Mouse (Mus musculus): ENCODE results near the gene Aifm1.
"Not testable (repeated sequence)": the region's sequence is repeated elsewhere in the genome, so short reads cannot be mapped to it uniquely, and the experiment has no call there.

Aifm1 gene

GRCm38 (mm10) chrX:48460496-48460895, 52.9 kb downstream of the Aifm1 start:
- DNase-seq (ENCODE audit: extremely low read depth, low read depth, low spot score): no peak

DNA sequence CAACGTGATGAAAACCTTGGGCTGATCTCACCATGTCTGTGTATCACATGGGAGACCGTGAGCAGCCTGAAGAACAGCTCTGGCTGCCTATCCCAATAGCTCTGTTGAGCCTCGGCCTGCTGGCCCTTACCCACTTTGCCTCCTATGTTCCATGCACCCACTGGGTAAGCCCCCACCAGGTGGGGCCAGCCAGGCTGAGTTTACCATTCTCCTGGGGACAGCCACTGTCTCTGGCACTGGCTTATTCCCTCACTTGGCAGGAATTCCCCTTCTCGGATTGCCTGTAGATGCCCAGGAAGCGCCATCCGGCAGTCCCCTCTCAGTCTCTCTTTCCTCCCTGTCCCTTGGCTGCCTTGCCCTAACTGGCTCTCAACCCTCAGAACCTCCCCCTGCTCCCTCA, 56.4 kb downstream of the Aifm1 start:
- no peak for DNase-seq (ENCODE audit: extremely low read depth, low read depth, low spot score)

DNA sequence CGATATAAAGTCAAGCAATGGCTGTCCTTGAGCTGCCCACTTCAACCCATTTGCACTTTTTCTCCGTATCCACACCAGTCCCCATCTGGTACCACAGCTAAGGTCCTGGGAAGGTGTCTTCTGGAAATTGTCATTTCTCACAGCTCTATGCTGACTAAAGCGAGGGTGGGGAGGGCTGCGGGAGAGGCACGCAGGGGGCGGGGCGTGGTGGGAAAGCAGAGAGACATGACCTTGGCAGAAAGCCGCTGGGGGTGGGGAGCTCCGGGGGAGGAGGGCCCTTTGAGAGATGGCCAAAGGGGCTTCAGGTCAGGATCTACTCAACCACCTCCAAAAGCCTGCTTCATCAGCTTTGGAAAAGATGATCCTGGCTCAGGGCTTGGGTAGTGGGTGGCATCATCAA, 58.3 kb downstream of the Aifm1 start:
- no peak for DNase-seq (ENCODE audit: extremely low read depth, low read depth, low spot score)

DNA sequence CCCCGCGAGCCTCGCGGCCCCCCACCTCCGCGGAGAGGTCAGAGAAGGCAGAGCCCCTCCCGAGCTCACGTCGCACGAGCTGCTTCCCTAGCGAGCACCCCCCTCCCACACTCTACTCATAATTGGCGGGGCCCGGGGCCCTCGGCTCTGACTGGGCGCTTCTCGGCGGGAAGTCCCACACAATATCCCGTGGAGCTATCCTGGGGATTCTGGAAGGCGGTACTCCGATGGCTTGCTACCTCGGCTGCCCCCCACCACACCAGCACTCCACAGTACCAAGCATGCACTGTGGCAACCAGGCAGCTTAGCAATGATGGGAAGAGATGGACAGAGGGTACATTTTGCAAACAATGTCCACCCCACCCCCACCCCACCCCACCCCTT, 58.9 kb downstream of the Aifm1 start:
- DNase-seq (ENCODE audit: extremely low read depth, low read depth, low spot score): no peak

DNA sequence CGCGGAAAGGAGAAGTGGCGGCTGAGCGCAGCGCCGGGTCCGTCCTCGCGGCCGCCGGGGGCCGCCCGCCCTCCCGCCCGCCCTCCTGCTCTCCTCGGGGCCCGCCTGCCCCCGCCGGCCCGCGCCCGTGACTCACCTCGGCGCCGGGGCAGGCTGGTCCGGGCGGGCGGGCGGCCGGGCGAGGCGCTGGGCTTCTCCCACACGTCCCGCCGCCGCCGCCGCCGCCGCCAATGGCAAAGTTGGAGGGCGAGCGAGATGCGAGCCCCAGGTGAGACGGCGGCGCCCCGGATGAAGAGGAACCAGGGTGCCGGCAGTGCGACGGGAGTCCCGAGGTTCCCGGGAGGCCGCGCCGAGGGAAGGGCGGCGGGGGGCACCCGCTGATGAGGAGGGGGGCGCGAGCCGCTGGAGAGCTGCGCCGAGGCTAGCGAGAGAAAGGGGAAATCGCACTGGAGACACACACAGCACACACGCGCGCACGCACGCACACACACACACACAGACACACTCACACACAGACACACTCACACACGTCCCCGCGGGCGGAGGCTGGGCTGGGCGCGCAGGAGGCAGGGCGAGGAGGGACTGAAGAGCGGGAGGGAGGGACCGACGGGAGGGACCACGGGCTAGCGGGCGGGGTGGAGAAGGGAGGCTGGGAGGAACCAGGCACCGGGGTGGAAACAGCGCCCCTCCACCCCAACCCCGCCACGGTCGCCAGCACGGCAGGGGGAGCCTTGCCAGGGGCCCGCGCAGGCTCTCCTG, 59.4 kb downstream of the Aifm1 start:
- DNase-seq (ENCODE audit: extremely low read depth, low read depth, low spot score): no peak

- DNase-seq (ENCODE audit: extremely low read depth, low read depth, low spot score): no peak
Observed at GRCm38 (mm10) chrX:48452931-48453673, 60.3 kb downstream of the Aifm1 start.

DNA sequence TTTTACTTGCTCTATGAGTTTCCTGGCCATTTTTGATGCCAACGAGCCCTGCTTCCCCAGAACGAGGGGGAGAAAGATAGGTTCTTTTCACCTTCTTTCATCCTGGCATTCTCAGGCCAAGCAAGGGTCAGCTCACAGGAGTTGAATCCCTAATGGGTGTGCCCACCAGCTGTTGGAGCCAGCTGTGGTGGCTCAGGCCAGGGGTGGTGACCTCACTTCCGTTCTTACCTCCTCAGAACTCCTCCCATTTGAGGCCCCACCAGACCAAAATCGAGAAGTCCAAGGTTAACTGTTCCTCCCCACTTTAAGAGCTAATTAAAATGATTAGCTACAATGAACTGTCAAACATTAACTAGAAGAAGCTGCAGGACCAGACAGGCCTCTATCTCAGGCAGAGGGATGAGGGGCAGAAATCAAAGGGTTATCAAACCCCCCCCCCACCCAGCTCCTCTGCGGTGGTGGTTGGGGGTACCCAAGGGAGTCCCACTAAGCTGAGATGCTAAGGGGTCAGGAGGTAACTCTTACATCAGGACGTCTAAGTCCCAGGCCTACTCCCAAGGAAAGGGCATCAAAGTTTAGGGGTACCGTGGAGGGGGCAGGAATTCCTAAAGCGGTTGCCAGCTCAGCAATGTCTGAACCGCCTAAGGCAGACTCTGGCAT, 61.0 kb downstream of the Aifm1 start:
- DNase-seq (ENCODE audit: extremely low read depth, low read depth, low spot score): no peak

- no peak for DNase-seq (ENCODE audit: extremely low read depth, low read depth, low spot score)
Observed at GRCm38 (mm10) chrX:48449646-48450045, 63.7 kb downstream of the Aifm1 start.

DNA sequence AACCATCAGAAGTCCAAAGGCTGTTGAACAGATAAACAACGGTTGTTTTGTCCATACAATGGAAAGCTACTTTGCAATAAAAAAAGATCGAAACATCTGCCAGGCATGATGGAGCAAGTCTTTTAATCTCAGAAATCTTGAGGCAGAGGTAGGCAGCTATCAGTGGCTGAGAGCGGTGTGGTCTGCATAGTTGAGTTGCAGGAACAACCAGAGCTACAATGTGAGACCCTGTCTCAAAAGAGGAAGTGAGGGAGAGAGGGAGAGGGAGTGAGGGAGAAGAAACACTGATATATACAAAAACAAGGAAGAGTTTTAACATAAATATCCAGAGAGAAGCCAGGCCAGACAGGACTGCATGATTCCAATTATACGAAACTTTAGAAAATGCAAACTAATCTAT, 68.7 kb downstream of the Aifm1 start:
- DNase-seq (ENCODE audit: extremely low read depth, low read depth, low spot score): no peak

DNA sequence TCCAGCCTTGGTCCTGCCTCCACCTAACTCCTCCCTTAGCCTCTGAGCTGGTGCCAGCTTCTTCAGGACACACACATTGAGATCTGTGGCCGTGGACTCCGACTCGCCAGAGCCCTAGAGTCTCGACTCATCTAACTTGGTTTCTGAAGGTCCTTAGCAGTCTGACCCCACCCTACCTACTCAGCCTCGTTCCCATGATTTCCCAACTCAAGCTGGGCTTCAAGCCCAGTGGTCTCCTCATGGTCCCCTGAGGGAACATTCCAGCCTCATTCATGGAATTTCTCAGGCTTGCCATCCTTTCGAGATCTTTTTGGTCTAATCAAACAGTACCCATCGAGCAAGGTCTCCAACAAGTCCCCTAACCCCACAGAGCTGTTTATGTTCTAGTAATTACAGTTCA, 71.4 kb downstream of the Aifm1 start:
- no peak for DNase-seq (ENCODE audit: extremely low read depth, low read depth, low spot score)

GRCm38 (mm10) chrX:48441548-48441947, 71.8 kb downstream of the Aifm1 start:
- no peak for DNase-seq (ENCODE audit: extremely low read depth, low read depth, low spot score)

DNA sequence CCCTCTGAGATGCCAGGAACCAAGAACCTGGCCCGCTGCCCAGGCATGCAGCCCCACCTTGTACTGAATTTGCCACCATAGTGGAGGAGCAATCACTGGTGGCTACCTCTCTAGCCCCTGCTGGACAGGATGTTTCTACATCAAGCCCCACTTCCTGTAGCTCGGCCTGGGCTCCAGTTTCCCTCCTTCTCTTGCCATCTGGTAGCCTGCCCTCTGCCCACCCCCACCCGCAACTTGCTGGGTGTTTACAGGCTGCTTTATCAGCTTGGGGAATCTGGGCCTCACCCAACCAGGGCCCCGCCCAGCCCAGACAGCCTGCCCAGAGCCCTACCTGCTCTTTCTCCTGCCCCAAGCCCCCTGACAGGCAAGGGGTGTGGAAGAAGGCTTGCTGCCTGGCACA, 74.3 kb downstream of the Aifm1 start:
- DNase-seq (ENCODE audit: extremely low read depth, low read depth, low spot score): no peak

DNA sequence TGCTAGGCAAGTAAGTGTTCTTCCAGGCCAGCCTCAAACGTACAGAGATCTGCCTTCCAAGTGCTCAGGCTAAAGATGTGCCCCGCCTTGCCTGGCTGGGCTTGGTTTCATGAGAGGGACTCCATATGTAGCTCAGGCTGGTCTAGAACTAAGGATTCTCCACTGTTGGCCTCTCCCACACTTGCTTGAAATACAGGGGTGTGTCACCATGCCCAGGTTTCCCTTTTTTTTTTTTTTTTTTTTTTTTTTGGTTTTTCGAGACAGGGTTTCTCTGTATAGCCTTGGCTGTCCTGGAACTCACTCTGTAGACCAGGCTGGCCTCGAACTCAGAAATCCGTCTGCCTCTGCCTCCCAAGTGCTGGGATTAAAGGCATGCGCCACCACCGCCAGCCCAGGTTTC, 77.3 kb downstream of the Aifm1 start:
- DNase-seq (ENCODE audit: extremely low read depth, low read depth, low spot score): not testable (repeated sequence)

DNA sequence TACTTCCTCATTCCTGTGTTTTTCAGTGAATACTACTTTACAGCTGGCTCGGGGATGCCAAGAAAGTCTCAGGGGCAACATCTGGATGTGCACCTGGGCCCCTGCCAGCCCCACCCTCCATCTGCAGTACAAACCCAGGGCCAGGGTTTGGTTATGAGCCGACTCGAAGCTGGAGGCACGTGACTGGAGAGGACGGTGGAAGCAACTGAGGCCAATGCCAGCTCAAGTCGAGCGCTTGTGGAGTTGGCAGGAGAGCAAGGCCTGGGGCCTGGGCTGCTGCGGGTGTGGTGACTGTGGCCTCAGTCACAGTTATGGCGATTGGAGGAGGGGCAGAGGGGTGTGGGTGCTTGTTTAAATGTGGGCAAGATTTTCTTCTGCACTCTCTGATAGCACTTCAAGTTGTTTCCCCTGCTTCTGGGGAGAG, 77.9 kb downstream of the Aifm1 start:
- DNase-seq (ENCODE audit: extremely low read depth, low read depth, low spot score): no peak

DNA sequence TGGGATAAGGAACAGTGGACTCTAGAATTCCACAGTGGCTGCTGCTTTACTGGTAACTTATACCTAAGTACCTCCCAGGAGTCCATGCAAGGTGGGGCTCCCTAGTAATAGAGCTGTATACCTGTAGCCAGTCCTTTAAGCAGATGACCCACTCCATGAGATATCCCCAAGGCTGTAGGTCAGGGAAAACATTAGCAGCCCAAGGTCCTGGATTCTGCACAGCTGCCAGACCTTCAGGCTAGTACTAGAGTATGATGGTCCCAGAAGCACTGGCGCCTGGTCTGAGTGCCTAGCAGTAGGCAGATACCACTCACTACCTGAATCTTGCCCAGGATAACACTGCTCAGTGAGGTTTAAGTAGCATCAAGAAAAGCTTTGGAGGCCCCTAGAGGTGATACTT, 79.1 kb downstream of the Aifm1 start:
- no peak for DNase-seq (ENCODE audit: extremely low read depth, low read depth, low spot score)

DNA sequence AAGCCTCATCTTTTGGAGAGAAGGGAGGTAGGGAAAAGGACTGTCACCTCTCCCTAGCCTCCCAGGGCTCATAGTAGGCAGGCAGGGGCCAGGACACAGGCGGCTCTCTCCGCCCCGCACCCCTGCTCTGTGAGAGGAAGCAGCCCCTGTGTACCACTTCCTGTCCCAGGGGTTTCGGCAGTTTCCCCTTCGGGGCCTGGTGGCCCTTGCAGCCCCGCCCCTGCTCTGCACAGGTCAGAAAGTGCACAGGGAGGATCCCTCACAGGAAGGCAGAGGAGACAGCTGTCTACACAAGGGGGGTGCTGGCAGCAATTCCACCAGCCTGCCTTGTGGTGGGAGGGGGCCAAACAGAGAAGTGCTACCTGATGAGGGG, 79.8 kb downstream of the Aifm1 start:
- no peak for DNase-seq (ENCODE audit: extremely low read depth, low read depth, low spot score)

DNA sequence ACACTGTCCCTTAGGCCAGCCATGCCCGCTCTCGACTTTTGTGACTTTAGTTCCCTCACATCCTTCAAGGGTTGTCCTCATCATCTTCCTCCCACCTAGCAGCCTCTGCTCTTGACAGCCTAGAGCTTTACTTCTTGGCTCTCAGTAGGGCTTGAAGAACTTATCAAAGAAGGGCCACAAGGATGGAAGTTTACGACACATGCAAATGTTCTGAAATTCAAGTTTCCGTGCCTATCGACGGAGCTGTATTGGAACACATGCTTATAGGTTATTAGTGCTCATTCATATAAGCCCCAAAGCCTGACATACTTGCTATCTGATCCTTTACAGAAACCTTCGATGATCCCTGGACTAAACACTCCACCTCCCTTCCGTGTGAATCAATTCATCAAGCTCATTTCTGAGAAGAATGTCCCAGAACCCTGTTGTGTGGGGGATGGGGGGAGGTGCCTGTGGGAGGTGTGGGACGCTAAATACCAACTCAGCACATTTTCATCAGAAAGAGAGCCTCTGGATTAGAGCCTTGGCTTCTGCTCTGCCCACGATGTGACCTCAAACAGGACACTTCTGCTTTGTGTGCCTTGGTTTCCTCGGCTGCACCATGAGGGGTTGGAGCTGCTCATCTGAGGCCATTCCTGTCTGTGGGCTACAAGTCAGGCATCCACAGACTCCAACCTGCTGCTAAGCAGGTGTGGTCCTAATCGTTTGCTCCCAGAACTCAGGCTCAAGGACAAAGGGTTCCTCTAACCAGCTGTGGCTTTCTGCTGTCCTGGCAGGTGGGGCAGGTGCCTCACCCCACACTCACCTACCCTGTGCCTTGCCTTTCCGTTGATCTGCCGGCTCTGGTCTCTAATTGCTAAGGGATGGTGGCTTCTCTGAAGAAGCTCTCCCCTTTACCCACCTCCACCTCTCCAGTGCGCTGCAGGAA, 80.5 kb downstream of the Aifm1 start:
- no peak for DNase-seq (ENCODE audit: extremely low read depth, low read depth, low spot score)

GRCm38 (mm10) chrX:48429538-48429937, 83.8 kb downstream of the Aifm1 start:
- DNase-seq (ENCODE audit: extremely low read depth, low read depth, low spot score): no peak

GRCm38 (mm10) chrX:48429100-48429499, 84.3 kb downstream of the Aifm1 start:
- DNase-seq (ENCODE audit: extremely low read depth, low read depth, low spot score): no peak

DNA sequence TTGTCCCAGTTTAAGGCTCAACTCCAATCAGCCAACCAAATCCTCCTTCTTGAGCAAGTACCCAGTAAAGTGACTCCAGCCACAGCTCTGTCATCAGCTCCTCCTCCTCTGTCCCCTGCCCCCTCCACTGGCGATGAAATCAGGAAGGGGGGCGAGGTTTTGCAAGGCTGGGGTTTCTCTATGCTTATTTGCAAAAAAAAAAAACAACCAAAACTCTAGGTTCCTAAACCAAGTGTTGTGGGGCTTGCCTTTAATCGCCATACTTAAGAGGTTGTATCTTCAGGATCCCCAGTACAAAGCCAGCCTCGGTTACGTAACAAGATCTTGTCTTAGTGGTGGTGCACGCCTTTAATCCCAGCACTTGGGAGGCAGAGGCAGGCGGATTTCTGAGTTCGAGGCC, 84.7 kb downstream of the Aifm1 start:
- DNase-seq (ENCODE audit: extremely low read depth, low read depth, low spot score): no peak

- DNase-seq (ENCODE audit: extremely low read depth, low read depth, low spot score): no peak
Observed at GRCm38 (mm10) chrX:48428241-48428640, 85.1 kb downstream of the Aifm1 start.
